24 mouse cellular contexts compared by ENCODE assay signal in the genomic region with DNA sequence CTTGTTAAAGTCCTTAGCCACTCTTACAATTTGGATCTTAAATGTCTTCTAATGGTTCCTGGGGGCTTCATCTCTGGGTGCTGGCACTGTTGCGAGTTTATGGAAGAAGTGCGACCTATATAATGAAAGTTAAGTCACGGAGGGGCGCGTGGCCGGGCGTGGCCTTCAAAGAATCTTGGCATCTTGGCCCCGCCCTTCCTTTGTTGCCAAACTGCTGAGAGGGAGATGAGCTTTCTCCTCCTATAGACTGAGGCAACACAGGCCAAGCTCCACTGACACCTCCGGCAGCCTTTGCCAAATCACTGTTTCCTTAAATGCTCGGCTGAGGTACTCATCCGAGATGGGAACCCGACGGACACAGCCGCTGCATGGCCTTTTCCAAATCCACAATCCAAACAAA.
"Had no signal": no experiment of that assay in that cellular context is flagged by ENCODE, and none has a peak within 500 bp of the region (broad histone marks: within the 10 kb centered on the region; RNA-seq: fewer than 3 reads in every experiment).

No protein-coding gene starts in this region.

- H3K27ac ChIP-seq: heart, adult 2 months; heart, embryonic 13.5 days; heart, embryonic 15.5 days; hindbrain, embryonic 13.5 days; hindbrain, embryonic 15.5 days; hindbrain, postnatal 0 days; left cerebral cortex, adult 2 months; limb, embryonic 12.5 days; liver, embryonic 13.5 days; liver, embryonic 15.5 days had no signal

- H3K4me2 ChIP-seq: heart, embryonic 11.5 days; heart, embryonic 13.5 days; heart, embryonic 15.5 days; hindbrain, embryonic 13.5 days; hindbrain, embryonic 15.5 days; limb, embryonic 12.5 days; liver, embryonic 11.5 days; liver, embryonic 13.5 days; liver, embryonic 15.5 days had no signal

- DNase-seq: gastrocnemius, postnatal 14 days; gastrocnemius, postnatal 36 days; heart, adult 11 months; heart, adult 2 months; heart, postnatal 14 days; heart, postnatal 36 days; kidney, adult 2 months; kidney, adult 9 months; kidney, postnatal 10 days; layer of hippocampus, adult 9-11 months; layer of hippocampus, postnatal 36 days; liver; liver, embryonic 13.5 days had no signal

- ATAC-seq: hindbrain, postnatal 0 days; intestine, embryonic 16.5 days had no signal

- H3K27me3 ChIP-seq: heart, embryonic 13.5 days; heart, embryonic 15.5 days; hindbrain, embryonic 13.5 days; hindbrain, embryonic 15.5 days; limb, embryonic 12.5 days; liver, embryonic 13.5 days; liver, embryonic 15.5 days had no signal

- H3K4me3 ChIP-seq: heart, adult 2 months; heart, embryonic 13.5 days; heart, embryonic 15.5 days; hindbrain, embryonic 13.5 days; hindbrain, embryonic 15.5 days; left cerebral cortex, adult 2 months; limb, embryonic 12.5 days; liver, embryonic 13.5 days; liver, embryonic 15.5 days had no signal

- H3K4me1 ChIP-seq: liver, embryonic 13.5 days; liver, embryonic 15.5 days had no signal

- H3K9ac ChIP-seq: heart, embryonic 13.5 days; heart, embryonic 15.5 days; hindbrain, embryonic 13.5 days; hindbrain, embryonic 15.5 days; limb, embryonic 12.5 days; liver, embryonic 13.5 days; liver, embryonic 15.5 days had no signal

- H3K36me3 ChIP-seq: heart, embryonic 13.5 days; heart, embryonic 15.5 days; hindbrain, embryonic 13.5 days; hindbrain, embryonic 15.5 days; limb, embryonic 12.5 days; liver, embryonic 13.5 days; liver, embryonic 15.5 days had no signal

- H3K9me3 ChIP-seq: heart, embryonic 15.5 days; hindbrain, embryonic 13.5 days; hindbrain, embryonic 15.5 days; limb, embryonic 12.5 days; liver, embryonic 13.5 days; liver, embryonic 15.5 days had no signal
